Mouse (Mus musculus): ENCODE measurements at regions not wholly inside any gene's neighbourhood (a gene's known extent, or its start where the extent isn't known, plus 50 kb on each side); places are given as distances from the start of the nearest gene placed in this dataset.

DNA sequence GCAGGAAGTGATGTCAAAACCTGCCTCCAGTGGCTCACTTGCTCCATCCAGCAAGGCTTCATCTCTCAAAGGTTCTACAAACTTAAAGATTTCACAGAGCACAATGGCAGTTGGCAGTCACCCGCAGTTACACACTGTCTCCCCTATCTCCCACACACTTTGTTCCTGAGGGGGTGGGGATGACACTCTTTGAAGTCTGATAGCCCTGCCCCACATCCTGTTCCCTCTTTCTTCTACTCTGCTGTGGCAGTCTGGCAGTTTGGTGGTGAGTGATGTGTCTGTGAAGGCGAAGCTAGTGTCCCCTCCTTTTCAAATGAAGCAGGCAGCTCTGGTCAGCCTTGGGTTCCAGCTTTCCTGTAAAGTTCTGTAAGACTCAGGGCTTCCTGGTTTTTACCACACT, 102.6 kb upstream of the Eci2 start:
- TF ChIP-seq CTCF (conservative IDR thresholded peaks at IDR 0.05; ENCODE audit: low read length) (no peak), NANOG (IDR thresholded peaks at IDR 0.05; ENCODE audit: borderline replicate concordance, low read length) (no peak)
